Mouse (Mus musculus) cerebellum, postnatal 36 days (tissue): Measurements from ENCODE around the gene 6430628N08Rik.

Source experiments
- DNase-seq, 2 experiments: peaks; one replicate each; pipeline ENCODE4 v3.0.0; 2021 to 2022; ENCODE audit warnings: mixed read lengths in 2 of 2

6430628N08Rik gene

DNA sequence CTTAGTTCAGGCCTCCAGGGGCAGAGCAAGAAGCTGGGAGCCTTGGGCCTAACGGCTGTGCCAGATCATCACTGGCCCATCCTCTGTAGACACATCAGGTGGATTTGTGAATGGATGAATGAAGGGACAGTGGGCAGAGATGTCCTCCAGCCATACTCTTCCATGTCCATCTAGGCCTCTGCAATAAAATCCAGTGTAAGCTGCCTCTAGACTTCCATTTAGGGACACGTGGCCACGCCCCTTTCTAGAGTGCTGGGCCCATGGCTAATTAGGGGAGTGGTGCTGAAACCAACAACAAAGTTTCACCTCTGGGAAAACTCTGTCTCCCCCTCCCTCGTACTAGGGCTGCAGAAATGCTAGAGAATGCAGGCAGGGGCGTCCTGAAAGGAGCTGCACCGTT, 399 bp upstream of the 6430628N08Rik start:
- no peak for DNase-seq

DNA sequence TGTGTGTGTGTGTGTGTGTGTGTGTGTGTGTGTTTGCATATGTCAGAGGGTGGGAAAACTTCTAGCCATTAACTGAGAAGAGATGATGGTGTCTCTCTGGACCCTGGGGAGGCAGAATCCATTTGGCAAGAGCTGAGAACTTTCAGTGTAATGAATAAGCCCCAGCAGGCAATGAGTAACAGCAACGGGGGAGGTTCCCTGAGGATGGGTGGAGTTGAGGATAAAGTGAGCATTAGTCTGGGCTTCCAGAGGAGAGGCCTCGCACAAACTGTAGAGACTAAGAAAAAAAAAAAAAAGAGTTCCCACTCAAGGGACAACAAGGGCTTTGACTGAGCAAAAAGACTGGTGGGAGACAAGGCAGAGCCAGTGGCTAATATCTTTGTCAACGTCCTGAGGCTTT, 3.8 kb downstream of the 6430628N08Rik start:
- no peak for DNase-seq

DNA sequence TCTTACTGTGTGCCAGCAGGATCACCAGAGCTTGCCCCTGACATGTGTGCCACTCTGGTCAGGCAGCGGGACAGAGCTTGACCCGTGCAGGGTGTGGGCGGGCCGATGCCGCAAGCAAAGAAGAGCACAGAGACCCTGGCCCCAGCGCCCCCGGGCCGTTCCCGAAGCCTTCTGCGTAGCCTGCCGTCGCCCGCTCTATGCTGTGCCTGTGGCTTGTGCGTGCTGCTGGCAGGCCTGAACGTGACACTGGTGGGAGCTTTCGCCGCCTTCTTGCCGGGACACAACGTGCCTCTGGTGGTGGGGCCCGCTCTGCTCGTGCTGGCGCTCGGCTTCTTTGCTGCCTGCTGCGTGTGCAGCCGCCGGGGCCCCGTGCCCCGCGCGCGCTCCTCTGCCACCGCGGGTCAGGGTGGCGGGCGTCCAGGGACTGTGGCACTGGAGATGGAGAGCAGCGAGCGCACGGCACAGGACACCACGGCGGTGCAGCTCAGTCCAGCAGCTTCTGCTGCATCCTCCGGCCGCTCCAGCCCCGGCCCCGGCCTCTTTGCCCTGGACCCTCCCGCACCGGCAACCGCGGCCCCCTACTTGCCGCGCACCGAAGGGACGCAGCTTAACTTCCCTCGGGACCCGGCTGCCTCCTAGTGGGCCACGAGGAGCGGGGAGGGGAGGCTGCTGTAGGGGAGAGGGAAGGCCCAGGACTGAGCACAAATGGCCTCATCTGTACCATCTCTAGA, 7.6 kb downstream of the 6430628N08Rik start:
- DNase-seq, result no peak

DNA sequence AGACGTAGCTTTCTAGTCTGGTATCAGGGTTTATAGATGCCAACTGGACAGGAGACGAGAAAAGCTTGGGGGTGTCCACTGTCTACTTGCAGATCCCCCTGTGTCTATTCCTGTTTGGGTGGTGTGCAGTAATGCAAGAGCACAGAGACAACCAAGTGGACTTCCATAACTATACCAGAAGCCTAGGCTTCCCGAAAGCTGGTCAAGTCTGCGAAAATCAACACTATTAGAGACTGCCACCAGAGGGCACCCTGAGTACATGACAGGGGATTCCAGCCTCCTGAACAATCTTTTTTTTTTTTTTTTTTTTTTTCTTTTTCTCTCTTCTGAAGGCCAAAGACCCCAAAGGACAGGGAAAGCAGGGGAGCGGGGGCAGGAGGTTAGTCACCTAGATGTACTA, 12.4 kb downstream of the 6430628N08Rik start:
- peak; percentile 79 to 84 for DNase-seq

DNA sequence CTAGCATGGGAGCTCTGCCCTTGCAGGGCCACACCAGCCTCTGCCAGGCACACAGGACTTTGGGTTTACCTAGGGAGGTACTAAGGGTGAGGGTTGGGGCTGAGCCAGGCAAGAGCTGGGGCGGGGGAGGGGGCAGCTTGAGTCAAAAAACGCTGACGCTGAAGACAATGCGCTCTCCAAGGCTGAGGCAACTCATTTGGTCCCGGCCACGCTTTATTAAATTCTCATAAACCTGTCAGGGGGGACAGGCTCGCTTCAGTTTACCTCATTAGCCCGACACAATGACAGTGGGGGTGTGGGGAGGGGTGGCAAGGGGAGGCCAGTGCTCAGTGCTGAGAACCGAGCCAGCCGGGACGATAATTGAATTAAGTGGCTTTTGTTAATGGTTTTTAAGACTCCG, 13.9 kb downstream of the 6430628N08Rik start:
- DNase-seq, result no peak

DNA sequence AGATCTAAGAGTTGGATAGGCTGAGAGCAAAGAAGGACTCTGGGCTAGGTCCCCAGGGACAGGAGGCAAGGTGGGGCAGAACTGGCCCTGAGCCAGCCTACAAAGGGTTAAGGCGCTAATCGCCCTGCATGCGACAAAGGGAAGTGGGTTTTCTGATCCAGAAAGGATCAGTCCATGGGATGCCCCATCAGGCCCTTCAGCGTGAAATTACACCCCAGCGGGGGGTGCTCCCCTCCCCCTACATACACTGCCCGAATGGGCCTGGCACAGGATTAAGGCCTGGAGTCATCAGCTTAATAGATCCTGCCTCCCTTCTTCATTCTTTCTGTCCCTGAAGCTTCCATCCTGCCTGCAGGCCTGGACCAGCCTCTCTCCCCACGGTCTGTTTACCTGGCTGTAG, 15.2 kb downstream of the 6430628N08Rik start:
- no peak for DNase-seq

DNA sequence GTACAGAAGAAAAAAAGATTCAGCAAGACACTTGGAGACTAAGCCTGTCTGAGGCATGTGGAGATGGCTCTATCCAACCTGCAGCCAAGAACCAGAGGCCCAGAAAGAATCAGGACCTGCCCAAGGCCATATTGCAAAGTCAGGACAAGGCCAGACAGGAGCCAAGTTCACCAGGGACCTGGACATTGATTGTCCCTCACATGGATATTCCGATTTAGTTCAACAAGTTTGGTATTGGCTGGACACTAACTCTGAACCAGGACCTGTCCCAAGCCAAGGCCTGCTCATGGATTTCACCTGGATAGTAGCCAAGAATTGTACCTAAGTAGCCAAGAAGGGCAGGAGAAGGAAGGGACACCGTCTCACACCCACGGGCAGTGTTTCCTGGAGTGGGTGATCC, 16.3 kb downstream of the 6430628N08Rik start:
- no peak for DNase-seq

DNA sequence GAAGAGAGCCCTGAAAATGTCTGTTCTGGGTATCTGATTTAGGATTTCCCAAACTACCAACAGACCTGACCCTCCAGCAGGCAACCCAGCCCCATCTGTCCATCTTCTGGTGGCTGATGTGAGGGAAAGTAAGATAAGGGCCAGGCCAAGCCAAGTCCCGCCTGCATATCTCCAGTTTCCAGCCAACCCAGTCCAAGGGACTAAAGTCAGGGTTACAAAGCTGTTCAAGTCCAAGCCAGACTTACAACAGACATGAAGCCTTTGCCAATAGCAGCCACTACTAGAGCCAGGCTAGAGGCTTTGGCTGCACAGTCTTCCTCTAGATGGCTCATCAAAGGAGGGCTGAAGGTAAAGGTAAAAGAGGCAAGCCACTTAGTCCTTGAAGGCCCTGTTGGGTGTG, 17.5 kb downstream of the 6430628N08Rik start:
- no peak for DNase-seq

DNA sequence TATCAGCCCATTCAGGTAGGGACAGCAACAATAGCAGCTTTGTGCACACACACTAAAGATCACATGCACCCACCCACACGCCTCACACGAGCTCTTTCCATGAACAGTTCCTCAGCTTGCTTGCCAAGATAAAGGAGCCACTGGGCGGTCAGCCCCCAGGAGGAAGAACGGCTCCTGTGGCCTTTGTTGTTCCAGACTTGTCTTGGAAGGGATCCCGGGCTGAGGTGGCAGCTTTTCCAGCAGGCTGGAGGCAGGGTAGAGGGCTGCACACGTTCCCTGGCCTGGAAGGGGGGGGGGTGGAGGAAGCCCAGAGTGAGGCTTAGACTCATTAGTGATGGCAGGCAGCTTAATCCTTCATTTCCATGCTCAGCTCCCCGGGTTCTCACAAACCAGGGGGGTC, 18.2 kb downstream of the 6430628N08Rik start:
- DNase-seq, result no peak

DNA sequence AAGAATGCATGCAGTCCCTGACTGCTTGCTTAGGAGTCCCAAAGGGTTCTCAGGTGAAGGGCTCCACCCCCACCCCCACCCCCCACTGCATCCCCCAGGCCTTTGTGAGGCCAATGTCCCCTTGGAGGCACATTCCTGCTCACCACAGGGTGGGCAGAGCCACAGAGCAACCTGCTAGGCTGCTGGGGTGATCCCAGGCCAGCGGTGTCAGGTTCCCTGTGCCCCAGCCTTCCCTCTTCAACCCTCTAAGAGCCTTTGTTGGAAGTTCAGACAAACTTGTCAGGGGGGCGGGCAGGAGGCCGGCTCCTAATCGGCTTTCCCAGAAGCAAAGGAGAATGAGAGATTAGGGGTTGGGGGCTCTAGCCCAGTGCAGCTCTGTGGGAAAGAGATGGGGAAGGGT, 21.1 kb downstream of the 6430628N08Rik start:
- DNase-seq, result no peak

DNA sequence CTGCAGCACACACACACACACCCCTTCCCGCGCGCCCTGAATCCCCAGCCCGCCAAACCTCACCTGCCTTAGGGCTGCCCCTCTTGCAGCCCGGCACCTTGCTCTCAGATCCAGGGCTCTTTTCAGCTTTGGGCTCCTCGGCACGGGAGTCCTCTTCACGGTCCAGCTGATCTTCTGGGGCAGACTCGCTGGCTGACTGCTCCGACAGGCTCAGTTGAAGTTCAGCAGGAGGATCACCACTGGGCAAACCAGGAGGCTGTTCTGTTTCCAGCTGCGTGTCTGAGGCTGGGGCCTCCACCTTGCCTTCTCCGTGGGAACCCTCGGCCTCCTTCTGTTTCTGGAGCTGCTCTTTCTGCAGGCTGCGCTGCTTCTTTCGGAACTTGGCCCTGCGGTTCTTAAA, 29.4 kb downstream of the 6430628N08Rik start:
- no peak for DNase-seq

DNA sequence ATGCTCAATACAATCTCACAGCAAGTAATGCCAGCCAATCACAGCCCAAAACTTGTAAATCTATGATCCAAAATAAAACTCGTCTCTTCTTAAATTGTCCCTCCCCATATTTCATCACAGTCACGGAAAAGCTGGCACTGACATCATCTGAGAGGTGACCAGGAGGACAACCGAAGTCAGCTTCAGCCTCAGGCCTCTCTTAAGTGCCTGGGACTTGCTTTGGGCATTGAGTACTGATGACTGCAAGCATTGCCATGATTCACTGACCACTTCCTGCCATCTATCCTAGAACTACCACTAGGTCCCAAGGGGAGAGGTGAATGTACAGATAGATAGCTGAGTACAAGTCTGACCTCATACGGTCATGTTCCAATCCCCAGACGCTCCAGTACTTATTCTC, 32.2 kb downstream of the 6430628N08Rik start:
- no peak for DNase-seq

DNA sequence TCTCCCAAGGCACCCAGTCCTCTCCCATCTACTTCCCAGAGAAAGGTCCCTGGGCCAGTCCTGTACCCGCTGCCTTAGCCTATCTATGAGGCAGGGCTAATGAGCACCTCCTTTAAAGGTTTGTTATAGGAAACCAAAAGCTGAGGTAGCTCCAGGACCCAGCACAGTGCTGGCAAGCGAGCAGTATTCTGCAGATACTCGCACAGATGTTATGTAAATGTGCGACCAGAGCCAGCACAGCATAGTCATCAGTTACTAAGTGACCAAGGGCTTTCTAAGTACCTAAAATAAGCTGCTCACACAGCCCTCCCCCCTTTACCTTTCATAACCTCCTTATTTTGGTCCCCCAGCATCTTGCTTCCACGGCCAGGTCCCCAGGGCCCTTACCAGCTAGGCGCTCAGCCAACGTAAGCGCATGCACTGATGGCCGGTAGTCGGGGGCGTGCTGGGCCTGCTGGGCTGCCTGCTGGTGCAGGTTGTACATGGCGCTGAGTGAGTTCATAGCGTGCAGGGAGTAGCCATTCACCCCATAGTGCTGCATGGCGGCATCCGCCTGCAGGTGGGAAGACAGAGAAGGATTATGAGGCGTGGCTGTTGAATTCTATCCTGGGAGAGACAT, 32.9 kb downstream of the 6430628N08Rik start:
- no peak for DNase-seq

DNA sequence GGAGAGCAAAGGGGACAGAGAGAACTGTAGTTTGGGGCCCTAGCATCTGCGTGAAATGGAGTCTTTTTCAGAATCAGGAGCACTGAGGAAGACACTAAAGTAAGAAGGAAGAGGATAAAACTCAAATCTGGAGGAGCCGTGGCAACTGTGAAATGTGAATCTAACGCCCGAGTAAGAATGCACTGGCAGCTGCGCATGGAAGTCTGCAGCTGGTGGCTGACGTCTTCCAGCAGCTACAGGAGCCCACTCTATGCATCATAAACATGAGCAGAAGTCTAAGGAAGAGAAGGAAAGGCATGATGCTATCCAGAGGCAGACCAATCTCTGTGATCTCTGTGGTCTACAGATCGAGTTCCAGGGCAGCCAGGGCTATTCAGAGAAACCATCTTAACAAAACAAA, 37.2 kb downstream of the 6430628N08Rik start:
- no peak for DNase-seq

DNA sequence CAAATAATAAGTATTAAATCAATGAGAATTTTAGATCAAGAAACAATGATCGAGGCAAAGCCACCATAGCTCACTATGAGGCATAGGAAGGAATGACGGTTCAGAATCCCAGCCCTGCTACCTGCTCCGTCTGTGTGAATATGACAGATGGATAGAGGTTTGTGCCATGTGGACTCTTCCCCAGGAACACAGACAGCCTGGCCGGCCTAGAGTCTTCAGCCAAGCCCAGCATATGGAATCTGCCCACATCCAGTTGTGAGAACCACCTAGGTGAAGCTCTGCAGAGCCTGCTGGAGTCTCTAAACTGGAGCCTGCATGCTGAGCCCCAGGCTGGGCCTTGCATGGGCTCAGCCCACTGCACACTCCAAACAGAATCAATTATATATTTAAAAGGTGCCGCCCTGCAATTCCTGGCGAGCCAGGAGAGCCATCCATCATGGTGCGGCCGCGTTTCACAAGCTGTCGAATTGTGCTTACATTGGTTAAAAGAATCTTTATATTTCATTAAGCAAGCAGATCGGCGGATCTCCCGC, 41.2 kb downstream of the 6430628N08Rik start:
- DNase-seq, result peak in 1 of 2 experiments; percentile 5

DNA sequence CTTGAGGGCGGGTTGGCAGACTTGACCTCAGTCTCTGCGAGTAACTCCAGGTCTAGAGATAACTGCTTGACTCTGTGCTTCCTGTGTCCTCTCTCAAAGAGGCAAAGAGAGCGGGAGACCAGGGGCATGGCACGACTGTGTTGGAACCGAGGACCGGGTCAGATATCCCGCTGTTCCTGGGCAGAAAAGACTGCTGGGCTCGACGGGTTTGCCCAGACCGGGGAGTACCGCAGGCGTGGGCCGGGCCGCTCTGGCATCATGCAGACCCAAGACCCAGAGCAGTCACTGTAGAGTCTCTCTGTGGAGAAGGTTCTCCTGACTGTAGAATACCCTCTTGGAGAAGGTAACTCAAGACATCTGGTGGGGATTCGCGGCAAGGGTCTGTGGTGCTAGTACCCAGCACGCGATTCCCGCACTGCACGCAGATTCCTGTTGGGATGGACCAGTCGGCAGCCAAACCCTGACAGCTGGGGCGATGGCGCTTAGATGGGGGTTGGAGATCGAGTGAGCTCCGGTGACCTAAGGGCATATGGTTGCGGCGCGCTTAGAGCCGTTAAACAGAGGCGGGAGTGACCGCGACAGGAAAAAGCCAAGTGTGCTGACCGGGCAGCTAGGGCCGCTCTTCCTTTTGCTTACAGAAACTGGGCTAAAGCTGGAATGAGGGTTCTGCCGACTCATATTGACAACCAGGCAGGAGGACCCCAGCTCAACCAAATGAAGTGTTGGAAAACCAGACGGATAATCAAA, 45.5 kb downstream of the 6430628N08Rik start:
- peak in 1 of 2 experiments; percentile 3 for DNase-seq

DNA sequence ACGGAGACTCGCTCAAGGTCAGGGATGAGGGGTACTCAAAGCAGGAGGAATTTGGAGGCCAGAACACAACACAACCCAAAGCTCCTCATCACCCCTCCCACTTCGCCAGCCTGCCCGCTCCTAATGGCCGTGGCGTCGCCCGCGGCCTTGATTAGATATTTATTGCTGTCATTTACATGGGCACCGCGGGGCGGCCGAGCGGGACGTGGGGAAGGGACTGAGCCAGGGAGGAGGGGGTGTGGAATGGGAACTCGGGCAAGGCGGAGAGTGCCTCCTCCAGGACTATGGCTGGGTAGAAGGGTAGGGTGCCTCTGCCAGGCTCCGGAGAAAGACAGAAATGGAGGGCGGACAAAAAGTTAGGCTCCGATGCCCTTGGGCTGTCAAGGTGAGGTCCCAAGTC, 46.2 kb downstream of the 6430628N08Rik start:
- no peak for DNase-seq

DNA sequence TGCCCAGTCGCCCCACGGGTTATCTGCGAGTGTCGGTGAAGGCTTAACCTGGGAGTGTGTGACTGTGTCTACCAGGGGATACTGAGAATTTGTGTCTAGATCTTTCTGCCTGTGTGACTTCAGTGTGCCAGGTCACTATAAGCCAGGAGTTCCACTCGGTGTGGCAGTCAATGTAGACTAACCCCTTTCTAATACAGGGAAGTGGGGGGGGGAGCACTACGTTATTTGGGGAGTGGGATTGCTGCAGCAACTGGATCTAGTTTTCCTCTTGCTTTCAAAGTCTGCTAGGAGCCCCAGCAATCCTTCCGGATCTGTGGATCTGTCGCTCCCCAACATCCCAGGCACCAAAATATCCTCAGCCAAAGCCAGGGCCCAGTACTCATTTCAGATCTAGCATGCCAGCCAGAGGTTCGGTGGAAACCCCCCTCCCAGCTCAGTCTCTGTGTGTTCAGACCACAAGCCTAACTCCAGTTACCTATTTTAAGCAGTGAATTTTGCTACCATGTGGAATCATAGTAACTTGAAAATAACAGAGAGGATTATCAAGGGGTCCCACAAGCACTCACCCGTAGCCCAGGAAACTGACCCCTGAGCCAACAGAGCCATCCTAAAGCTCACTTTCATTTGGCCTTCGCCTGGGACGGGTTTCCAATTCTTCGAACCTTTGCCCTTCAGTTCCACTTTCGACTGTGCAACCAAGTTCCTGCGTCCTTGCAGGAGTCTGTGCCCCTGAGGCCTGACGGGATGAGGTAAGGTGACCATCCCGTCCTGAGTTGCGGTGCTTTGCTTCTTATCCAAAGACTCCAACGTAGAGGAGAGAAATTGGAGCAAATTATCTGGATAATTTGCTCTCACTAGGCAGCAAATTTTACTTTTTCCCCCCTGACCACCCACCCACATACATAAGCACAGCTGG, 46.9 kb downstream of the 6430628N08Rik start:
- no peak for DNase-seq

DNA sequence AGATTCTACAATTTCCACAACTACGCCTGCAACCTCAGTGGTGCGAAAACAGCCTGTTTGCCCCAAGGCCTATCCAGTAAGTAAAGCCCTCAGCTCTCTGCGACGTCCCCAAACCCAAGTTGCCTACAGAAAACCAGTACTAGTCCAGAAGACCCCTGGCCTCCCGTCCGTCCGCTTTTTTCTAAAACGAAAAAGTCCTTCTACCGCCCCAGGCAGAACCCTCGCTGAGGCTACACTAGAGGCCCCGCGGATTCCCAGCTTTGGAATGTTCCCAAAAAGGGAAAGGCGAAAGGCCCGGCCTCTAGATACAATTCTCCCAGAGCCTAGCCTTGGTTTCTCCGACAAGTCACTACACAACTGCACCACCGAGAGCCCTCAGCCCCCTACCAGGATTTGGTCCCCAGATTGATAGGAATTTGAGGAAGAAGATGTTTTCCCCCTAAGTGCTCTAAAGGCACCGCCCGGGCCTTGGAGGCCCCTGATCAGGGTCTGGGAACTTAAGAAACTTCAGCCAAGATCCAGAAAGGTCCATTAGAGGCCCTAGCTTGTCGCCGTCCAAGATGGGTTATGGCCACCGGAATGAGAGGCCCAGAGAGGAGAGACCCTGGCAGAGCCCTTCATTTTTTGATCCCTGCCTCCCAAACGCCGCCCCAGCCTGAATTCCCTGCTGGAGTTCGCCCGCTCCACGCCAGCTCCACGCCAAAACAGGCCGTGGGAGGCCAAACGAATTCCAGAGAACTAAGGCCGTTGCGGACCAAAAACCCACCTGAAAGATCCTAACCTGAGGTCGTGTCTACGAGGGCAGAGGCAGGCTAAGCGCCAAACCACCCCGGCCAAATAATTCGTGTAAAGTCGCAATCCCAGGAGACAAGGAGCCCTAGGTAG, 48.1 kb downstream of the 6430628N08Rik start:
- peak; percentile 28 to 63 for DNase-seq

DNA sequence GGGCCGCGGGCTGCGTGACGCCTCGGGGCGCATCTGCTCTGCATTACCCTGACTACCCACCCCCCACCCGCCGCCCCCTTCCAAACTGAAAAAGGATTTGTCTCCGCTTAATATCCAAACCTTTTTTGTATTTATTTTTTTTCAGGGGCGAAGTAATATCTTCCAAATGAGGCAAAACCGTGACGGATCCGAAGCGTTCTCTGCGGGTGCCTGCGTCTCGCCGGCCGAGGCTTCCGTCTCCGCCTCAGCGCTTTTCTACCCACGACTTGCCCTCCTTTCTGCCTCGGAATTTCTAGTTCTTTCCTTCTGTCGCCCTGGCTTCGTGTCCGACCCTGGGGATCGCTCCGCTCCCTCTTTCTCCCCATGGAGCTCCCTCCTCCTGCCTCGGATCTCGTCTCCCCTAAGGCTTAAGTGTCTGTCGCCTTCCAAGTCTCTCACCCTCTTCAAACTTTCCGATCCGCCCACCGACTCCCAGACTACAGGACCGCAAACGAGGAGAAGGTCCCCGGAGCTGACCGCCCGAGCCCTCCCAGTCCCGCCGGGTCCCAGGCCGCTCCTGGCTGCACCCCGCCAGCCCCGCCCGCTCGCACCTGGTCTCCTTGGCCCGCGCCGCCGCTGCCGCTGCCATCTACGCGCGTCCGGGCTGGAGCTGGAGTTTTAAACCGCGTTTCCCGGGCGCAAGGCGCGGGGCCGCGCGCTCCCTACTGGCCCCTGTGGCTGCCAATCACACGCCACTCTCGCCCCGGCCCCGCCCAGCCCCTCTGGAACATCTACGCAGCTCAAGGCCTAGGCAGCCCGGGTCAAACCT, 49.0 kb downstream of the 6430628N08Rik start, which contains the start of gene Dmbx1:
TSS of gene Dmbx1 (minus strand) at position 632 of the 808 bp plus-strand sequence.
- DNase-seq, result peak; percentile 12 to 40

DNA sequence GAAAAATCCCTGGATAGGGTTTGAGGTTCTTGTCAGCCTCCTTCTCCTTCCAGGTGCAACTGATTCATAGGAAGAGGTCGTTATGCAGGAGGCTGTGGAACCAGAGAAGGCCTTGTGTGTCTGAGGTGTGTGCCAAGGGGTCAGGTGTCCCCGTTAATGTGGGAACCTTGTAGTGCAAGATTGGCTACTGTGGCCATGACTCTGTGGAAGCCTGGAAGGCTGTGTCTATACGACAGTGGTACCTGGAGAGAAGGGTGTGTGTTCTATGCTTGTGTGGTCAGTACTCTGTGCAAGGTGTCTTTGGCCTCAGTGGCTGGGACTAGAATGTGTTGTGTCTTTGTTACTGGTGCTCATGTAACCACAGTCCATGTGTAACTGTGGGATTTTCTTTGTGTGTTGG, 50.2 kb downstream of the 6430628N08Rik start:
- no peak for DNase-seq
